Mouse (Mus musculus) spleen, postnatal 14 days (tissue): Measurements from ENCODE around the gene Olfr1107.

Experiments
- DNase-seq, 2 experiments: peaks; one replicate each; pipeline ENCODE4 v3.0.0; 2021 to 2022; ENCODE audit warnings: low spot score in 2 of 2

Gene Olfr1107

DNA sequence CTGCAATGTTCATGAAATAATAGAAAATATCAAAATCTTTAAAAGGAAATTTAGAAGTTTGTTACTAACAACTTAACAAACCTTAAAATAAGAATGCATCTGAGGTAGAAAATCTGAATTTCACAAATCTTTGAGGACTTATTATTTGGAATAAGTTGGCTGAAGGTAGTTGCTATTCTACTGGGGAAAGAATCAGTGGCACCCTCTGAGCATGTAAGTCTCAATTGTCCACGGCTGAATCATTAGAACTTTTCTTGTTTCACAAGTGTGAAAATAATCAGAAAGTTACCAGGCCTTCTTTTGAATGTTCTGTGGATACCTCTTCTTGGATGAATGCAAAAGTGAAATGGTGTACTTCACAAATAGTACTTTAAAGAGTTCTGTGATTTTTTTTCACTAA is at the start of gene Olfr1107:
Gene Olfr1107 (minus strand): TSS at position 101 of the 400 bp plus-strand sequence.
- DNase-seq, result no peak

DNA sequence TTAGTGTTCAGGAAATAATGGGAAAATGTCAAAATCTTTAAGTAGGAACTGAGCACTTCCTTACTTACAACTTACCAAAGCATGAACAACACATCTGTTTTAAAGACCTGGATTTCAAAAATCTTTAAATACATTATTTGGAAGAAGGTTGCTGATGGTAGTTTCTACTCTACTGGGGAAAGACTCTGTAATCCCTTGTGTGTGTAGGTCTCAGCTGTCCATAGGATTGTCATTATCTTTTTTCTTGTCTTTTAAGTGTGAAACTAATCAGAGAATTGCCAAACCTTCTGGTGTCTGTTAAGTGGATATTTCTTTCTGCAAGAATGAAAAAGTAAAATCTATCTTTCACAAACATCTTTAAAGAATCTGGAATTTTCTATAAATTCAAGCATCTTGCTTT is 38.9 kb upstream of the Olfr1107 start, which contains the start of gene Olfr259:
Gene Olfr259 (minus strand): TSS at position 101 of the 400 bp plus-strand sequence.
- no peak for DNase-seq

DNA sequence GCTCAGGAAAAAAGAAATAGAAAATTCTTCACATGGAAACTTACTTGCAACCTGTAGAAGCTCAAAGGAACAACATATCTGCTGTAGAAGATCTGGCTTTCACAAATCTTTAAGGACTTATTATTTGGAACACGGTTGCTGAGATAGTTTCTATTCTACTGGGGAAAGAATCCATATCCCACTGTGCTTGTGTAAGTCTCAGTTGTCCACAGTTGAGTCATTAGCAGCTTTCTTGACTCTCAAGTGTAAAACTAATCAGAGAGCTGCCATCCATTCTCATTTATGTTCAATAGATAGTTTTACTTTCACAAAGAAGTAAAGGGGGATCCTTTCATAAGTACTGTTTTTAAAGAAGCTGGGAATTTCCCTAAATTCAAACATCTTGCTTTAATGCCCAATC is 20.3 kb upstream of the Olfr1107 start, which contains the start of gene Olfr1109:
Gene Olfr1109 (minus strand): TSS at position 101 of the 400 bp plus-strand sequence.
- no peak for DNase-seq

DNA sequence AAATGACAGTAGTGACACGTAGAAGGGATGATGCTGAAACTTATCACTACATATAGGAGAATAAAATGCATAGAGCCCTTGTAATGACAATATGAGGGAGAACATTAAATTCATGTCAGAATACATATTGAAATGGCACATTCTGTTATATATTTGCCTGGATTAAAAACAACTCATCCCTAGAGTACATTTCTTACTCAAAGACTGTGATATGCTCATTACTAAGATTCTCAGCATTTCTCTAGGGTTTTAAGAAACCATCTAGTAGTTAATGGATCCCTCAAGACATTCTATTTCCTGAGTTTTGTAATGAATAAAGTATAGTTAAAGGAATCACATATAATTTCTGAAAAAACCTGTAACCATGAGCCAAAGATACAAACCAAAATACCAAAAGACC is 23.4 kb downstream of the Olfr1107 start, which contains the start of gene Olfr1106:
Gene Olfr1106 (minus strand): TSS at position 101 of the 400 bp plus-strand sequence.
- DNase-seq, result no peak

DNA sequence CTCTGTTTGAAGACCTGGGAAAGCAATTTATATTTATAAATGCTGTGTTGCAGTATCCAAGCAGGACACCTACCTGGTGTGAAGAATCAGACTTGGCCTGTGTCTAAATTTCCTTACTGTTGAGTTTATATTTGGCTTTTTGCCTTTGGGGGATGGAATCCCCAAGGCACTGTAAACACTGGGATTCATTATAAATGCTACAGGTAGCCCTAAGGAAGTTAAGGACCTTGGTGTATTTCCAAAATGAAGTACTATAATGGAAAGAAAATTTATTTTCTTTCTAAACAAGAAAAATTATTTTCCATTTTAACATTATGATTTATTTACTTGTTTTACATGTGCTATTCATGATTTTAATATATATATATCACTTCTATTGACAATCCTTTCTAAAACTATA is 39.2 kb downstream of the Olfr1107 start, which contains the start of gene Olfr1105:
Gene Olfr1105 (minus strand): TSS at position 101 of the 400 bp plus-strand sequence.
- DNase-seq, result no peak

DNA sequence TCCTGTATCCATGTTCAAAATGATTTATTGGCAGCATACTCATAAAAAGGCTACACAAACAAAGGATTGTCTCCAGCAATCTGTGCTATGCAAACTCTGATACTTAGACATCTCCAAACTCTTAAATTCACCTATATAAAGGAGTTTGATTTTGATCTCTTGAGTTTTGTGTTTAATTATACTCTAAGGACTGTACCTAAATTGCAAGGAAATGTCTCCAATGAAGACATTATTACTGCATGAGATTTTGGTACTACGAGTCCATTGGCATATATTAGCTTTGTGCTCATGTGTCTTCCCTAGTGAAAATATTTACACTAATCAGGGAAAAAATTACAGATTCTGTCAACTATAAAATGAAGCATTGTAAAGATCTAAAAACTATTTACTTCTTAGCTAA is 48.6 kb downstream of the Olfr1107 start, which contains the start of gene Olfr1104:
Gene Olfr1104 (minus strand): TSS at position 101 of the 400 bp plus-strand sequence.
- DNase-seq, result no peak
